ENCODE assay signal across 7 mouse cellular contexts in the genomic region with DNA sequence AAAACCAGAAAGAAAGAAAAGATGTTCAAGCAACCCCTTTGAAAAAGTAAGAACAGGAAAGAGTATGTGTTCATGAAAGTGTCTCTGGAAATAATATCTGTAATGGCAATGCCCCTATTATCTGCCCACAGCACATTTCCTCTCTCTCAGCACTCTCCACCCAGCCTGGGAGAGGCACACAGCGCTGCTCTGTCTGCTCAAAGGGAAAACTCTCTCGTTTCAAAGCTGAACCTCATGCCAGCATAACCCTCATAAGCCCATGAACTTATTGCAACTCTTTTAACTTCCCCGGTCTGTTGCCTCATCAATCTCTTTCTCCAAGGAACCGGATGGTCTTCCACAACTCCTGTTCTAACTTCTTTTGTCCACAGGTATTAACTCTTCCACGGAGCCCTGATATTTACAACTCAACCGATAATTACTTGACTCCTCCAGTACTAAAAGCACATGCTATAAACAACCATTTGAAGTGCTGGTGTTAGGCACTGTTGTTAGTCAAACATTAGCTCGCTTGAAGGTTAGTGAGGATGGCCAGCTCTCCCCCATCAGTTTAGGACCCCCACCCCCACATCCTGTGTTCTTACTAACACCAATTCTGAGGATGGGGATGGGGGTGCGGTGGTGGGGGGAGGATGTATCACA. TPM values are rescaled to one million over a fixed set of nuclear protein-coding genes. Genes with fewer than 3 reads are reported as not detected.
DNase-seq lines count a peak whose midpoint lies in the region; ATAC-seq and TF ChIP-seq lines count a peak whose summit lies in the region.

No protein-coding gene starts in this region.

- WGBS in spleen, adult 2 months: 37% methylated on average over 8 of the region's 8 CpGs

- no peaks in the 10 kb centered on the region for H3K4me1 ChIP-seq in spleen, adult 2 months (ENCODE audit: control insufficient read depth, insufficient read depth, insufficient read length)

- H3K36me3 ChIP-seq in spleen, adult 2 months (ENCODE audit: control insufficient read depth, insufficient read depth, low read length): no peaks in the 10 kb centered on the region

- DNase-seq in spleen, adult 2 months (ENCODE audit: low read depth in 1 of 2, low spot score in 2 of 2): no peak
- DNase-seq in spleen, adult 18-20 months: no peak
- DNase-seq in adrenal gland, postnatal 14 days: no peak
- DNase-seq in adrenal gland, adult 18-20 months (ENCODE audit: low spot score in 2 of 2): no peak
- no peak for DNase-seq in gastrocnemius, postnatal 4 days (ENCODE audit: low spot score in 2 of 2)

- H3K4me3 ChIP-seq in spleen, adult 2 months (ENCODE audit: extremely low read depth, insufficient read depth, insufficient read length): no peak overlapping the region

- H3K27me3 ChIP-seq in spleen, adult 2 months (ENCODE audit: control insufficient read depth, insufficient read depth, low read length): no peaks in the 10 kb centered on the region

- peak overlapping the region; percentile 51; the same call in 1 of the 2 replicates for H3K27ac ChIP-seq in spleen, adult 2 months (ENCODE audit: insufficient read depth, low read length)

- ATAC-seq in hematopoietic stem cell, adult 5-6 weeks (replicated peaks in 1 of 2; ENCODE audit: insufficient read depth in 1 of 2, low FRiP score in 2 of 2, low TSS enrichment in 1 of 2, low read depth in 1 of 2, poor library complexity in 2 of 2, severe bottlenecking in 2 of 2): peak; percentile 76 to 82
- peak; percentile 49; the same call in 1 of the 2 replicates for ATAC-seq in megakaryocyte, adult 5-6 weeks (ENCODE audit: poor library complexity, severe bottlenecking)

- no peak for TF ChIP-seq CTCF in spleen, adult 2 months (IDR thresholded peaks at IDR 0.05; ENCODE audit: extremely low read depth, insufficient read depth, insufficient read length, insufficient replicate concordance)

- TF ChIP-seq POLR2A in spleen, adult 2 months (IDR thresholded peaks at IDR 0.05; ENCODE audit: low read depth, low read length): no peak

RNA-seq across cellular contexts. Expression of a gene that starts 23.7 kb away (rescaled TPM):
- polyA plus RNA-seq in spleen, adult 2 months (2012; rRNA removed): 1.4 and 1.8 TPM in 2 replicates
- 32.8 and 42.8 TPM in 2 replicates for total RNA-seq in hematopoietic stem cell, adult 5-6 weeks (2017)
- 0.47 and 1.3 TPM in 2 replicates for total RNA-seq in megakaryocyte, adult 5-6 weeks (2015)
- 2.2 and 5.9 TPM in 2 replicates for total RNA-seq in megakaryocyte, adult 5-6 weeks (2017)
- total RNA-seq in adrenal gland, postnatal 14 days (2021): 39.5 and 46.0 TPM in 2 replicates
- total RNA-seq in adrenal gland, adult 18-20 months (2021): 10 to 100 TPM; 24.4 to 52.0 TPM
- total RNA-seq in gastrocnemius, postnatal 4 days (2021): 10 to 100 TPM; 13.9 to 14.8 TPM

RNA-seq across cellular contexts. Expression of a gene that starts 26.5 kb away (rescaled TPM):
- polyA plus RNA-seq in spleen, adult 2 months (2012; rRNA removed): 9.5 and 12.0 TPM in 2 replicates
- total RNA-seq in hematopoietic stem cell, adult 5-6 weeks (2017): 15.6 and 28.1 TPM in 2 replicates
- total RNA-seq in megakaryocyte, adult 5-6 weeks (2015): 18.5 and 22.2 TPM in 2 replicates
- 6.4 and 11.7 TPM in 2 replicates for total RNA-seq in megakaryocyte, adult 5-6 weeks (2017)
- total RNA-seq in adrenal gland, postnatal 14 days (2021): 23.4 and 26.0 TPM in 2 replicates
- 10 to 100 TPM; 16.2 to 19.6 TPM for total RNA-seq in adrenal gland, adult 18-20 months (2021)
- total RNA-seq in gastrocnemius, postnatal 4 days (2021): 10 to 100 TPM; 17.7 to 19.6 TPM

RNA-seq across cellular contexts. Expression of a gene that starts 26.6 kb away (rescaled TPM):
- 0.66 and 0.88 TPM in 2 replicates for polyA plus RNA-seq in spleen, adult 2 months (2012; rRNA removed)
- total RNA-seq in hematopoietic stem cell, adult 5-6 weeks (2017): 27.6 and 32.4 TPM in 2 replicates
- total RNA-seq in megakaryocyte, adult 5-6 weeks (2015): 1.7 and 2.6 TPM in 2 replicates
- total RNA-seq in megakaryocyte, adult 5-6 weeks (2017): 0.95 and 1.1 TPM in 2 replicates
- total RNA-seq in adrenal gland, postnatal 14 days (2021): 7.4 and 8.7 TPM in 2 replicates
- 1 to 10 TPM; 7.3 TPM for total RNA-seq in adrenal gland, adult 18-20 months (2021)
- 10 to 100 TPM in 1 of 2 experiments, 1 to 10 TPM in 1; 9.7 to 12.3 TPM for total RNA-seq in gastrocnemius, postnatal 4 days (2021)
